Mouse (Mus musculus) splenic B cell, adult 2 months (primary cell): ENCODE data around the gene Uts2r.

Experiments used
- DNase-seq: peaks from one replicate; pipeline ENCODE4 v3.0.0-alpha.2; 2011; ENCODE audit warnings: low read depth, low spot score
- H3K27me3 ChIP-seq: 2 replicates; pipeline ENCODE4 v1.6.1; 2012; ENCODE audit warnings: mild to moderate bottlenecking, low read length, moderate library complexity, mixed read lengths; ENCODE audit not compliant: control insufficient read depth, poor library complexity, insufficient read depth, severe bottlenecking
- H3K36me3 ChIP-seq: 2 replicates; pipeline ENCODE4 v1.6.1; 2012; ENCODE audit warnings: mild to moderate bottlenecking, low read length, moderate library complexity, mixed read lengths; ENCODE audit not compliant: control insufficient read depth, poor library complexity, insufficient read depth, severe bottlenecking

Gene Uts2r

GRCm38 (mm10) chr11:121159971-121160370, at the start of gene Uts2r:
TSS of gene Uts2r (plus strand) at chr11:121160271.
- H3K36me3 ChIP-seq, result no peaks in the 10 kb centered on the region
- H3K27me3 ChIP-seq, result no peaks in the 10 kb centered on the region
- no peak for DNase-seq

DNA sequence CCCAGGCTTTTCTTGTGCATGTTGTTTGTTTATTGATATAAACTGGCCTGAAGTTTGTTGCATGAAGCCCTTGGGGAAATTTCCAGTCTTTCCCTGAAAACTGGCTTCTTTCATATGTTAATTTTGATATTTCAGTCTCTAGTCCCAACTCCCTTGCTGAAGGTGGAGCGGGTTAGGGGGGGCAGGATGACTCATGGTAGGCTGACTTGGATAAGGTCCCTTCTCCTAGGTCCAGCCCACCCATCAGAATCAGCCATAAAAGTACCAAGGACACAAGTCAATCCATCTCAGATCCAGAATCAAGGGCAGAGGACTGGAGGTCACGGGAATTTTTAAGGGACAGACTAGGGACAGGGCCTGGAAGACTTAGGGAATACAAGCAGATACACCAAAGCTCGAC, 49.0 kb upstream of the Uts2r start:
- DNase-seq, result no peak
- no peaks in the 10 kb centered on the region for H3K36me3 ChIP-seq

DNA sequence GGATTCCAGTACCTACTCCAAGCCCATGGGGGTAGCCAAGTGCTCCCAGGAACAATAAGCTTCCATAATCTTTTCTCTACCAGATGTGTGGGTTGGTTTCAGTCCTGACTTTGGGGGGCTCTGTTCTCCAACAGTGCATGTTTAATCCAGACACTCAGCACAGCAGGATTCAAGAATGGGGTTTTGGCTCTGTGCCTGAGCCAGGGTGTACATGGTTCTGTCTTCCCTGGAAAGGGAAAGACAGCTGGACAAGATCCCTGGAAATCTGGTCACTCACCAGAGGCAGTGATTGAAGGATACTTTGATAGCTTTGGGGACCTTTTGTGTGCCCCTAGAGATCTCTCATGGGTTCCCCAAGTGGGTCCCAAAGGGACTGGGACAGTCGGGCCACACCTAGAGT, 48.5 kb upstream of the Uts2r start:
- no peaks in the 10 kb centered on the region for H3K27me3 ChIP-seq
- no peaks in the 10 kb centered on the region for H3K36me3 ChIP-seq
- no peak for DNase-seq

More for the DNA sequence above, 49.0 kb upstream of the Uts2r start:
- H3K27me3 ChIP-seq, result no peaks in the 10 kb centered on the region

DNA sequence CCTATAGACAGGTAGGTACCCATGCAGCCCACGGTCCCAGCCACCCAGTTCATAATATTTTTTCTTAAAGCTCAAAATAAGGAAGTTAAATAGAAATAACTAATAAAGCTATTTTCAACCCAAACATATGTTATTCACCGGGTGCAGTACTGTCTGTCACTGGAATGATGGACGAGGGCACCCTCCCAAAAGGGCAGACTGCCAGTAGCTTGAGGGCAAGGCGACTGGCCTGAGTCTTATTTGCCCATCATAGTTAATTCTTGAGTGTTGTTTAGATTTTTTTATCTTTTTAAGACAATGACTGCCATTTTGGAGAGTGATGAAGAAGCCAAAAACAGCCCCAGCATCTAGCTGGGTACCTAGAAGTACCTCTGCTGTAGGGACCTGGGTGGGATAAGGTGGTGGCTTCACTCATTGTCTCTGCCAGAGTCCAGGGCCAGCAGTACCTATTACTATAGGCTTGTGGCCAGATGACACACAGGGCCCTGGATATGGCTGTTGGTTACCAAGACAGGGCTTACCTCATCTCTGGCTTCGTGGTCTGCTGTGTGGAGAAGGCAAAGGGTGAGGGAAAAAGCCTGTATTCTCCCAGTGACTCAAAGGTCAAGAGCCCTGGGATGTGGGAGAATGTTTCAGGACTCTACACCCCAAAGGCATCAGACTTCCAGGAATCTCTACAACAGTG, 47.8 kb upstream of the Uts2r start:
- no peaks in the 10 kb centered on the region for H3K27me3 ChIP-seq
- DNase-seq, result no peak
- no peaks in the 10 kb centered on the region for H3K36me3 ChIP-seq

DNA sequence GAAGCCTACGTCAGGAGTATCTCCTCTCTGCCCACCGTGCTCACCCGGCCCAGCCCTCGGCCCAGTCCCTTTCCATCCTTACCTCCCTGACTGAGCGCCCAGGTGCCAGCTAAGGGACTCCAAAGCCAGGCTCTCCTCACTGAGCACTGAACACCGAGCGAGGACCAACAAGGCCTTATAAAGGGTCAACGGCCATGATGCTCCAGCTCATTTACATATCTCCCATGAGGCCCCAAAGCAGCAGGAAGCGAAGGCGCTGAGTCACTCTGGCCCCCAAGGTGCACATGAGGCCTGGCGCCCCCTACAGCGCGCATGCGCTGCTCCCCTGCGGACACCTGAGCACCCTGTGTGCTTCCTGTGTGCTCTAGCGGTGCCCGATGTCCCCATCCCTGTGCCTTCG, 42.0 kb upstream of the Uts2r start:
- H3K36me3 ChIP-seq, result no peaks in the 10 kb centered on the region
- H3K27me3 ChIP-seq, result no peaks in the 10 kb centered on the region
- DNase-seq, result no peak

DNA sequence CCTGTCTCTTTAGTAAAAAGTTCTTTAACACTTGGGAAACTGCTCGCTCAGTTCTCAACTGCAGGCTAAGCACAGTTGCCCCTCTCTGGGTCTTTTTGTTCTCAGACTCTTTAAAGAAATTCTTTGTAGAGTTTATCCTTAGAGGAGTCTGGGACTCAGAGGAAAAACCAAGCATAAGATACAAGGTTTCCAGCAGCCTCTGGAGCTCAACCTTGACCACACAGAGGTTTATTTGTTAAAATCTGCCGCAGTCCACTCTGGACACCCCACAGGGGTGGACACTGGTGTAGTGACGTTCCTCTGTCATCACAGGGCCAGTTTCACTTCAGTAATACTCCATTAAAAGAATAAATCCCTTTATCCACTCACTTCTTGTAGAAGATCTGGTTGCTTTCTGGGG, 41.5 kb upstream of the Uts2r start, which contains the start of gene Tex19.2:
Tex19.2 (minus strand) TSS at position 101 of the 400 bp plus-strand sequence.
- H3K36me3 ChIP-seq, result no peaks in the 10 kb centered on the region
- no peaks in the 10 kb centered on the region for H3K27me3 ChIP-seq
- DNase-seq, result no peak

DNA sequence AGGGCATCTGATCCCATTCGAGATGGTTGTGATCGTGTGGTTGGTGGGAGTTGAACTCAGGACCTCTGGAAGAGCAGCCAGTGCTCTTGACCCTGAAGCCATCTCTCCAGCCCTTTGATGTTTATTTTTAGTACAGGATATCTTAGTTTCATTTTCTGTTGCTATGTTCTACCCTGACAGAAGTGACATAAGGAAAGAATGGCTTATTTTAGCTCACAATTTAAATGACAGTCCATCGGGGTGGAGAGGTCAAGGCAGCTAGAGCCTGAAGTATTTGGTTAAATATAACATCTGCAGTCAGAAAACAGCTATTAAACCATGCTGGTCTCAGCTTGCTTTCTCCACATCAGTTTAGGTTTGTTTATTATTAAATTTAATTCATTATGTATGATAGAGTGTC, 38.9 kb upstream of the Uts2r start:
- no peaks in the 10 kb centered on the region for H3K36me3 ChIP-seq
- no peak for DNase-seq
- H3K27me3 ChIP-seq, result no peaks in the 10 kb centered on the region

- no peak for DNase-seq
- Histone ChIP-seq H3K27me3 (no peaks in the 10 kb centered on the region), H3K36me3 (no peaks in the 10 kb centered on the region)
Observed at GRCm38 (mm10) chr11:121122024-121122670, 37.9 kb upstream of the Uts2r start.

DNA sequence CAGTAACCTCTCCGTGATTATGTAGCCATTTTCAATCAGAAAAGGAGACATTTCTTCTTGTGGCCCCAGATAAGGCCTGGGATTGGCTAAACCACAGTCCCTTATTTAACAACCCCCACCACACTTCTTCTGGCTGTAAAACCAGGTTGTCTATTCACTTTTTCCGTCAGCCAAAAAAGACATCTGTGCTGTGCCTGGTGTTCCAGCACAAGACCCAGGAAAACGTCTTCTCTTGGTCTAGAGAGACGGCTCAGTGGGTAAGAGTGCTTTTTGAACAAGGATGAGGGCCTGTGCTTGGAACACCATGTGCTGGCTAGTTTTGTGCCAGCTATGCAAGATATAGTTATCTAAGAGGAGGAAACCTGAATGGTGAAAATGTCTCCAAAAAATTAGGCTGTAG, 36.6 kb upstream of the Uts2r start:
- no peaks in the 10 kb centered on the region for H3K36me3 ChIP-seq
- H3K27me3 ChIP-seq, result no peaks in the 10 kb centered on the region
- no peak for DNase-seq

GRCm38 (mm10) chr11:121125522-121126172, 34.4 kb upstream of the Uts2r start:
- no peaks in the 10 kb centered on the region for H3K36me3 ChIP-seq
- DNase-seq, result no peak

GRCm38 (mm10) chr11:121126395-121126794, 33.7 kb upstream of the Uts2r start:
- peak; percentile 62 for DNase-seq
- Histone ChIP-seq H3K36me3 (no peaks in the 10 kb centered on the region), H3K27me3 (no peaks in the 10 kb centered on the region)

More at GRCm38 (mm10) chr11:121125522-121126172, 34.4 kb upstream of the Uts2r start:
- H3K27me3 ChIP-seq, result no peaks in the 10 kb centered on the region

DNA sequence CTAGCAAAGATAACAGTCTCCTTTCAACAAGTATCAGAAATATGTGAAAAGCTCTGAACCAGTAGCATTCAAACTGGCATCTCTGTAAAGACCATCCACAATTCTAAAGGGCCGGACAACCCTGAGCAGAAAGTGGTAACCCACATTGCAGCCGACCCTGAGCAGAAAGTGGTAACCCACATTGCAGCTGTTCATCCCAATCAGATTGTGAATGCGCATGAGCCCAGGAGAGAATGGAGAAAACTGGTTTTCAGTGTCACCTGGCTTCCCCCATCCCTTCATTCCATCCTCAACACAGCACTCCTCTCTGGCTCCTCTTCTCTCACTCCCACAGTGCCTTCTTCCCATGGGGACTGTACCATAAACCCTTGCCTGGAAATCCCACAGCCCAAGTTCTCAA, 32.6 kb upstream of the Uts2r start:
- Histone ChIP-seq H3K27me3 (no peaks in the 10 kb centered on the region), H3K36me3 (no peaks in the 10 kb centered on the region)
- no peak for DNase-seq

DNA sequence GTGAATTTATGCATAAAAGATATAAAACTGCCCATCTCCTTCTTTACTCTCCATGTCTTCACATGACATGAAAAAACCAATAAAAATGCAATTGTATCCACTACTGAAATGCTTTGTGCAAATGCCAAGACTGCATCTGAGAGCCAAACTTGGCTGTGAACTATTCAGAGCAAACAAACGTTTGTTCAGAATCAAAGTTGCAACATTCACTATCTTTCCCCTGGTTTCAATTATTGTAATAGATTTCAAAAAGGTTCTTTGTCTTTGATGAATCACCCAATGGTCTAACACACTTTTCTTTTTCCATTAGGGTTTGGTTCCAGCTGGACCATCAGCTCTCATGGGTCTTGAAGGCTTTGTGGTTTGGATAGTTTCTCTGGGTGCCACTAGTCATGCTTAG, 30.5 kb upstream of the Uts2r start:
- Histone ChIP-seq H3K36me3 (no peaks in the 10 kb centered on the region), H3K27me3 (no peaks in the 10 kb centered on the region)
- no peak for DNase-seq

DNA sequence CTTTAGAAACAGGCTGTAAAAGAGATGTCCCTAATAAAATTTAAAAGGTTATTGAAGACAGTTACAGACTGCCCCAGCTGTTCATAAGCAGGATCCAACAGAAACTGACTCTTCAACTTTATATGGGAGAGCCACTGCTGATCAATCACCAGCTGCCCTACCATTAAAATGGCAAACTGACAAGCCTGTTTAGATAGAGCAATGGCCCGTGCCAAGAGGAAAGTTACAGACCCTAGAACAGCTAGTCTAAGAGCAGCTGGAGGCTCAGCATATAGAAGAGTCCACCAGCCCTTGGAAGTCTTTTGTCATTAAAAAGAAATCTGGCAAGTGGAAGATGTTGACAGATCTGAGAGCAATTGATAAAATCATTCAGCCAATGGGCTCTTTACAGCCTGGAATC, 25.5 kb upstream of the Uts2r start:
- H3K27me3 ChIP-seq, result no peaks in the 10 kb centered on the region
- no peaks in the 10 kb centered on the region for H3K36me3 ChIP-seq
- no peak for DNase-seq

GRCm38 (mm10) chr11:121137682-121138081, 22.4 kb upstream of the Uts2r start:
- Histone ChIP-seq H3K36me3 (no peaks in the 10 kb centered on the region), H3K27me3 (no peaks in the 10 kb centered on the region)
- no peak for DNase-seq
